ENCODE assay signal across 14 mouse cellular contexts in the genomic region with DNA sequence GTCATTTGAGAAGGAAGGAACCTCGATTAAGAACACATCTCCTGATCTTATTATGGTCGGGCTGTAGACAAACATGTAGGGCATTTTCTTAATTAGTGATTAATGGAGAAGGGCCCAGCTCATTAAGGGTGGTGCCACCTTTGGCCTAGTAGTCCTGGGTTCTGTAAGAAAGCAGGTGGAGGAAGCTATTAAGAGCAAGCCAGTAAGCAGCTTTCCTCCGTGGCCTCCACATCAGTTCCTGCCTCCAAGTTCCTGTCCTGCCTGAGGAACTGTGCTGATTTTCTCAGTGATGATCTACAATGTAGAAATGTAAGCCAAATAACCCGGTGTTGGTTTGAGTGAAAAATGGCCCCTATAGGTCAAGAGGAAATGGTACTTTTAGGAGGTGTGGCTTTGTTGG. TPM values are rescaled to one million over a fixed set of nuclear protein-coding genes. Genes with fewer than 3 reads are reported as not detected.
"Had no signal": no experiment of that assay in that cellular context is flagged by ENCODE, and none has a peak within 500 bp of the region (broad histone marks: within the 10 kb centered on the region; RNA-seq: fewer than 3 reads in every experiment).

No protein-coding gene starts in this region.

- H3K27me3 ChIP-seq: limb, embryonic 12.5 days; limb, embryonic 15.5 days had no signal

- DNase-seq: kidney, postnatal 10 days; kidney, postnatal 4 days; left cerebral cortex, postnatal 4 days; liver, postnatal 0 days; midbrain, embryonic 14.5 days; thymus, adult 18-20 months; thymus, postnatal 36 days had no signal

- H3K9me3 ChIP-seq: limb, embryonic 12.5 days; limb, embryonic 15.5 days had no signal

- ATAC-seq: liver, postnatal 0 days had no signal

- H3K36me3 ChIP-seq: limb, embryonic 12.5 days; limb, embryonic 15.5 days had no signal

- H3K4me2 ChIP-seq: limb, embryonic 12.5 days; limb, embryonic 15.5 days; liver, embryonic 11.5 days; lung, embryonic 14.5 days had no signal

- H3K4me1 ChIP-seq: limb, embryonic 12.5 days; limb, embryonic 15.5 days had no signal

- H3K27ac ChIP-seq: limb, embryonic 12.5 days; limb, embryonic 15.5 days; liver, embryonic 14.5 days; macrophage had no signal

- H3K9ac ChIP-seq: limb, embryonic 12.5 days; limb, embryonic 15.5 days; liver, embryonic 14.5 days; liver, postnatal 0 days; lung, embryonic 14.5 days had no signal

- H3K4me3 ChIP-seq: limb, embryonic 12.5 days; limb, embryonic 15.5 days had no signal

RNA-seq across cellular contexts. Expression of gene Upb1, which starts 57.4 kb away (rescaled TPM):
- polyA plus RNA-seq: neural tube, embryonic 11.5 days had no signal
